Mouse (Mus musculus) stomach, embryonic 15.5 days (tissue): ENCODE results near the gene Casz1. TPM values are rescaled to one million over a fixed set of nuclear protein-coding genes. Genes with fewer than 3 reads are reported as not detected.

Source experiments
- ATAC-seq: fragments of 200-750 bp; cut with Nextera tagmentation; 2 replicates; pipeline ENCODE4 v1.8.0; 2017; ENCODE audit warnings: low read depth, moderate number of reproducible peaks, moderate TSS enrichment; ENCODE audit not compliant: insufficient read depth, low FRiP score
- H3K27ac ChIP-seq: fragments of 300-500 bp; sonication (generic); 2 replicates; pipeline ENCODE4 v1.5.1; 2015; ENCODE audit warnings: mild to moderate bottlenecking, inconsistent platforms
- H3K27me3 ChIP-seq: fragments of 300-500 bp; sonication (generic); replicated peaks from 2 replicates; pipeline ENCODE4 v1.6.1; 2015; ENCODE audit warnings: inconsistent platforms
- H3K36me3 ChIP-seq: fragments of 300-500 bp; sonication (generic); 2 replicates; pipeline ENCODE4 v1.6.1; 2015; ENCODE audit warnings: inconsistent platforms
- H3K4me1 ChIP-seq: fragments of 300-500 bp; sonication (generic); 2 replicates; pipeline ENCODE4 v1.6.1; 2015; ENCODE audit warnings: inconsistent platforms
- H3K4me2 ChIP-seq: fragments of 300-500 bp; sonication (generic); 2 replicates; pipeline ENCODE4 v1.6.1; 2015; ENCODE audit warnings: mild to moderate bottlenecking, inconsistent platforms
- H3K4me3 ChIP-seq: fragments of 300-500 bp; sonication (generic); replicated peaks from 2 replicates; pipeline ENCODE4 v1.5.1; 2015; ENCODE audit warnings: inconsistent platforms
- H3K9ac ChIP-seq: fragments of 300-500 bp; sonication (generic); 2 replicates; pipeline ENCODE4 v1.6.1; 2015; ENCODE audit warnings: inconsistent platforms
- H3K9me3 ChIP-seq: fragments of 300-500 bp; sonication (generic); 2 replicates; pipeline ENCODE4 v1.6.1; 2016; ENCODE audit warnings: inconsistent platforms
- WGBS: fragments of 180-500 bp; shearing (Covaris S2); methylation state at CpG from one replicate; pipeline ENCODE4 v1.1.7; 2015; 5-methylcytosine and 5-hydroxymethylcytosine counted together
- polyA plus RNA-seq: library from polyadenylated mRNA; unstranded; fragments of >200 nt; fragmentation: Nextera tagmentation; extraction: Ambion mirVana; gene quantifications from 2 replicates; pipeline ENCODE4 v1.2.1, GENCODE M21; 2015

The Casz1 gene
- polyA plus RNA-seq, result 8.9 and 10.2 TPM in 2 replicates

- peaks cover 24% of the 10 kb centered on the region for H3K27me3 ChIP-seq
Observed at GRCm38 (mm10) chr4:148804137-148804779, at the start of gene Casz1. Gene Casz1, plus strand, starts transcription at chr4:148804429.

DNA sequence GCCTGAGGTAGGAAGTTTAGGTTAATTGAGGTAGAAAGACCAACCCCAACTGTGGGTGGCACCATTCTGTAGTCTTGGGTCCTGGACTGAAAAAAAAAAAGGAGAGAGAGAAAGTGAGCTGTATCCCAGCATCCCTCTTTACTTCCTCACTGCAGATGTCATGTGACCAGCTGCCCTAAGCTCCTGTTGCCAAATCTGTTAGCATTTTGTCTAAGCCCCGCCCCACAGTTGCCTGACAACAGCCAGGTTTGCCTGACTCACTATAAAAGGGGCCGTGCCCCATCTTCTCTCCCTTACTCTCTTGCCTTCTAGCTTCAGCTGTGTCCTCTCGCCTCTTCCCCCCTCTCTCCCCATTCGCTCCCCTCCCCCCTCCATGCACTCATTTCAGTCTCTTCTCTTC is 45.4 kb upstream of the Casz1 start:
- Histone ChIP-seq H3K36me3 (no peaks in the 10 kb centered on the region), H3K4me1 (no peaks in the 10 kb centered on the region), H3K27me3 (no peaks in the 10 kb centered on the region), H3K9me3 (no peaks in the 10 kb centered on the region), H3K9ac (no peak overlapping the region), H3K4me3 (no peak overlapping the region), H3K27ac (no peak overlapping the region), H3K4me2 (no peak overlapping the region)
- no peak for ATAC-seq
- 44% methylated on average over 4 of the region's 4 CpGs for WGBS

More at GRCm38 (mm10) chr4:148804137-148804779, at the start of gene Casz1:
- peak within 1 kb of the TSS; percentile 73 for H3K27ac ChIP-seq
- peaks cover 30% of the 10 kb centered on the region for H3K4me1 ChIP-seq
- H3K4me3 ChIP-seq, result peak within 1 kb of the TSS; percentile 65
- no peaks in the 10 kb centered on the region for H3K36me3 ChIP-seq
- under 1% methylated on average over 68 of the region's 68 CpGs for WGBS
- H3K9me3 ChIP-seq, result no peaks in the 10 kb centered on the region
- peak within 1 kb of the TSS; percentile 54 for H3K9ac ChIP-seq
- ATAC-seq, result peak; percentile 82
- peak within 1 kb of the TSS; percentile 96 for H3K4me2 ChIP-seq

DNA sequence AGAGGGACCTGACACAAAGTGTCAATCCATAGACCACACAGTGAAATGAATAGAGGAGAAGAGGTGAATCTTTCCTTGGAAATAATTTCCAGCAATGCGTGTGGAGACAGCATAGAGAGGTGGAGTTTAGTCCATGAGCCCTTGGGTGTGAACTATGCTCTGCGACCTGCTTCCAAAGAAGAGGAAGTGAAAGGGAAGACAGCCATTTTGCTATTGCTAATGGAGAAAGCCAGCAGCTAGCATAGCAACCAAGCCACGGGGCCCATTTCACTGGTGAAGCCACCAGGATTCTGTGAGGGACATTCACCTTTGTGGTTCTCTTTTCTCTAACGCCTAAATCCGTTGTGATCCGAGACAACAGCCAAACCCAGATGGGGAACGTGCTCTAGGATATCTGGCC is 44.1 kb upstream of the Casz1 start:
- Histone ChIP-seq H3K4me2 (no peak overlapping the region), H3K4me3 (no peak overlapping the region), H3K36me3 (no peaks in the 10 kb centered on the region), H3K9ac (no peak overlapping the region), H3K27me3 (no peaks in the 10 kb centered on the region), H3K4me1 (no peaks in the 10 kb centered on the region), H3K9me3 (no peaks in the 10 kb centered on the region), H3K27ac (no peak overlapping the region)
- 81% methylated on average over 7 of the region's 7 CpGs for WGBS
- no peak for ATAC-seq

DNA sequence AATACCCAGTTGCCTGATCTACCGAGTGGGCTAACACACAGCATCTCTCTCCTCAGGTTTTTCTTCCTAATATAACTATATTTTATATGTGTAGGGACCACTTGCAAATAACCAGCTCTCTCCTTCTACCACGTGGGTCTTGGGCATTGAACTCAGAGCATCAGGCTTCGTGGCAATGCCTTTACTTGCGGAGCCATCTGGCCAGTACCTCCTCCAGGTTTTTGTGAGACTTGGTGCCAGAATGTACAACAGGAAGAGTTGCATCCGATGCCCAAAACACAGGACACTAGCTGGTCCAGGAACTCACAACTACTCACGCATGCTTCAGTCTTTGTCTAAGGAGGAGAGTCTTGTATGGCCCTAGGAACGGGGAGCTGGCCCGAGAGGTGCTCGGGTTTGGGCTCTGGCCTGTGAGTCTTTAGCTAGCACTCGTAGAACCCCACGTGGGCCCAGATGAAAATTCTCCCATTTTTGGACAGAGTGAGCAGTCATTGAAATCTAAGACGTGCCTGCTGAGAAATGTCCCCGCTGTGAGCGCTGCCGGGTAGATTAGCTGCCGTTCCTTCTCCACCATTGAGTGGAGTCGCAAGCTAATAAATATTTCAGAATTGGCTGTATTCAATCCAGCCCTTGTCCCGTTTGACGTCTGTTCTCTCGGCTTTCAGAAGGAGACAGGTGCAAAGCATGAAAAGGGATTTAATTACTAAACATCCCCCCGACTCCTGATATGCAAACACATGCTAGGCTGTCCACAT is 38.0 kb upstream of the Casz1 start:
- H3K9me3 ChIP-seq, result no peaks in the 10 kb centered on the region
- H3K4me3 ChIP-seq, result no peak overlapping the region
- no peaks in the 10 kb centered on the region for H3K36me3 ChIP-seq
- no peak overlapping the region for H3K4me2 ChIP-seq
- H3K4me1 ChIP-seq, result peaks cover 3% of the 10 kb centered on the region; the same call in 1 of the 2 replicates
- no peak overlapping the region for H3K27ac ChIP-seq
- H3K27me3 ChIP-seq, result peaks cover 14% of the 10 kb centered on the region; the same call in 1 of the 2 replicates
- no peak for ATAC-seq
- WGBS, result 68% methylated on average over 21 of the region's 21 CpGs
- no peak overlapping the region for H3K9ac ChIP-seq

DNA sequence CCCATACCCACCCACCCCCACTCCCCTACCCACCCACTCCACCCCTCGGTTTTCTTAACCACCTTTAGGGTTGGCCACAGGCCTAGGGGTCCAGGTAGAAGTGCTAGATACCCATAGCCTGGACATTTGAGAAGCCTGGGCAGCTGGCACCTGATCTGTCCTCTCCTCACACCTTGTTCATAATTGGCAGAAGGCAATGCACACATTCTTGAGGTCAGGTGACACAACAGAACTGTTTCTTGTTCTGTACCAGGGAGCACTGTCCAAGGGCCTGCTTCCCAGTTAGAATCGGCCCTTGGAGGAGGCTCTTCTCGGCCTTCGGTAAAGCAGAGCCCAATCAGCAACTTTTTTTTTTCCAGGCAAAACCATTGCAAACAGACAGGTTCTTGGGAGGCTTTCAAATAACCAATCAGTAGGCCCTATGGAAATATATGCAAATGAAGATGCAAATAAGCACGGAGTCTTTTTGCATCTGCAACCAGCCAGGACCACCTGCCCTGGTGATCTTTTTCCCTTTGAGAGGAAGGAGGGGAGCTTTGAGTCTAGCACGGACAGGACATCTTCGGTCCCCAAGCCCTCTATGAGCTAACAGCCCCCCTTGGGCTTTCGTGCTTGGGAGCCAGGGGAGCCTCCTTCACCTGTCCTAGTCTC is 36.4 kb upstream of the Casz1 start:
- 45% methylated on average over 8 of the region's 8 CpGs for whole genome bisulfite sequencing
- no peak for ATAC-seq
- Histone ChIP-seq H3K9me3 (no peaks in the 10 kb centered on the region), H3K4me1 (peaks cover 9% of the 10 kb centered on the region; the same call in 1 of the 2 replicates), H3K36me3 (no peaks in the 10 kb centered on the region), H3K4me3 (no peak overlapping the region), H3K4me2 (no peak overlapping the region), H3K27ac (no peak overlapping the region), H3K9ac (no peak overlapping the region), H3K27me3 (peaks cover 29% of the 10 kb centered on the region)

DNA sequence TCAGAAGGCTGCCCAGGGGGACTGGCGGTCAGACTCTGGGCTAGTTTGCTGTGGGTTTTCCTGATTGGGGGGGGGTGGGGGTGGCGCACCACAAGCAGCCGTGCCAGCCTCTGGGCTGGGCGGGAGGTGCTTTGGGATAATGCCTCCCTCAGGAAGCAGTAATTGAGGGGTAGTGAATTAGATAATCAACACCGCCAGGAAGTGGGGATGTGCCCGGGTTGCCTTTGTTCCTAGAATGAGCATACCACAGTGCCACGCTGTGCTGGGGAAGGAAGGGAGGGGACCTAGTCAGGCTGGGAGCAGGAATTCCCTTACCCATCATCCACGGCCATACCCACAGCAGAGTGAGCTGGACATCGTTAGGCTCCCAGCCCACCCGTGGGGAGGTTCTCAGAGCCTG is 35.6 kb upstream of the Casz1 start:
- Histone ChIP-seq H3K4me1 (peaks cover 9% of the 10 kb centered on the region; the same call in 1 of the 2 replicates), H3K27me3 (peaks cover 34% of the 10 kb centered on the region), H3K27ac (no peak overlapping the region), H3K9me3 (no peaks in the 10 kb centered on the region), H3K4me2 (no peak overlapping the region), H3K36me3 (no peaks in the 10 kb centered on the region), H3K4me3 (no peak overlapping the region), H3K9ac (no peak overlapping the region)
- ATAC-seq, result no peak
- 79% methylated on average over 10 of the region's 10 CpGs for WGBS

DNA sequence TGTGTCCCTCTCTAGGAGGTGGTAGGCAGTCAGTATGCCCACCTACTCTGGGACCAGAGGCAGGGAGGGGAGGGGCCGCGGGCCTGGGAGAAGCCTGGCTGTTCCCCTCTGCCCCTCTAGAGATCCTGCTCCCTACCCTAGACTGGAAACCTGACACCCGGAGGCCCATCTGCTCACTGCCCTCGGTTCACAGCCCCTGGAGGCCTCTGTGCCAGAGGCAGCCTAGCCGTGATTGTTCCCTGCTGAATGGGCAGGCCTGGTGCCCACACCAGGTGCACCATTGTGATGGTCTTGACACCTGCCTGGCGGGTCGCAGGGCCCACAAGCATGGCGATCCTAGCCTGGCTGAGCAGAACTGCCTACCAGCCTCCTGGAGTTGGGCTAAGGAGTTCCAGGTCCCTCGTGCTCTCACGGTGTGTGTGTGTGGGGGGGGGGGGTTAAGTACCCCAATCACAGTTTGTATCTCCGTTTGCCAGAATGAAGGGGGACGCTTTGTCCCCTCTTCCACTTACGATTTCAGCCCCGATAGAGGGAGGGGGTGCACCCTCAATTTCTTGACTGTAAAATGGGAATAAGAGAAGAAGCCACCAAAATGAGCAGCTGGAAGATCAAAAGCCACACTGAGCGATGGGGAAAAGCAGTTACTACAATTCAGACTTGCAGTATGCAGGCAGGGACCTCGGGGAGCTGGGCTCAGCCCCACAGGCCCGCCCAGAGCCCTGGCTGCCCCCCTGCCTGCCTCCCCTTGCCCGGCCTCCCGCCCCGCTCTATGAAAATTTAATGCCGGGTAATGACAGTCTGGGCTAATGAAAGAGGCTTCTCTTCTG is 33.4 kb upstream of the Casz1 start:
- Histone ChIP-seq H3K9ac (no peak overlapping the region), H3K36me3 (no peaks in the 10 kb centered on the region), H3K4me3 (no peak overlapping the region), H3K27ac (no peak overlapping the region), H3K9me3 (no peaks in the 10 kb centered on the region), H3K27me3 (peaks cover 34% of the 10 kb centered on the region), H3K4me2 (0 out of 2 replicates have a peak overlapping the region, but pooled peaks have one; percentile 19), H3K4me1 (peaks cover 11% of the 10 kb centered on the region; the same call in 1 of the 2 replicates)
- 17% methylated on average over 21 of the region's 21 CpGs for WGBS
- ATAC-seq, result no peak; the same call in 1 of the 2 replicates

GRCm38 (mm10) chr4:148771409-148771929 is 32.8 kb upstream of the Casz1 start:
- no peaks in the 10 kb centered on the region for H3K9me3 ChIP-seq
- no peak overlapping the region for H3K9ac ChIP-seq
- WGBS, result 6% methylated on average over 14 of the region's 14 CpGs
- H3K27ac ChIP-seq, result no peak overlapping the region
- no peak overlapping the region for H3K4me3 ChIP-seq
- H3K4me2 ChIP-seq, result peak overlapping the region; percentile 19; the same call in 1 of the 2 replicates
- H3K36me3 ChIP-seq, result no peaks in the 10 kb centered on the region
- H3K4me1 ChIP-seq, result peaks cover 11% of the 10 kb centered on the region; the same call in 1 of the 2 replicates
- ATAC-seq, result no peak
- H3K27me3 ChIP-seq, result peaks cover 34% of the 10 kb centered on the region

GRCm38 (mm10) chr4:148772658-148773057 is 31.6 kb upstream of the Casz1 start:
- Histone ChIP-seq H3K4me1 (peaks cover 11% of the 10 kb centered on the region; the same call in 1 of the 2 replicates), H3K4me2 (no peak overlapping the region), H3K9ac (no peak overlapping the region), H3K36me3 (no peaks in the 10 kb centered on the region), H3K4me3 (no peak overlapping the region), H3K9me3 (no peaks in the 10 kb centered on the region), H3K27ac (no peak overlapping the region), H3K27me3 (peaks cover 34% of the 10 kb centered on the region)
- 58% methylated on average over 6 of the region's 6 CpGs for WGBS
- ATAC-seq, result no peak

DNA sequence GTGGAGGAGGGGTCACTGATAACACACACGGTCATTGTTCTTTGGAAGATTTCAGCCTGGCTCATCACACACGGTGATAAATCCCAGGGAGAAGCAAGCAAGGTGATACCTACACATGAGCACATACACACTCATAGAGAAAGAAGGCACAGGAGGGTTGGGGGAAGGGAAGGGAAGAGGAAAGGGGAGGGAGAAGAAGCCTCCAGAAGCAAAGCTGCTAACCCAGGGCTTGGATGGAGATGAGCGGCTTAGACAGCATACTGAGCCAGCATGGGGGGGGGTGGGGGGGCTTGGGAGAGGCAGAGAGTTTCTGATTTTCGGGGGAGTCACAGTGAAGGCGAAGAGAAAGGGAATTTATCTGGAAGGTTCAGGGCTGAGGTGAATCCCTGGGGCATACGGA is 30.2 kb upstream of the Casz1 start:
- H3K4me2 ChIP-seq, result no peak overlapping the region
- 89% methylated on average over 6 of the region's 6 CpGs for WGBS
- no peak for ATAC-seq
- no peak overlapping the region for H3K9ac ChIP-seq
- H3K27ac ChIP-seq, result no peak overlapping the region
- H3K9me3 ChIP-seq, result no peaks in the 10 kb centered on the region
- H3K4me3 ChIP-seq, result no peak overlapping the region
- H3K36me3 ChIP-seq, result no peaks in the 10 kb centered on the region
- H3K4me1 ChIP-seq, result peaks cover 11% of the 10 kb centered on the region; the same call in 1 of the 2 replicates
- H3K27me3 ChIP-seq, result peaks cover 31% of the 10 kb centered on the region
